In the genomic region with DNA sequence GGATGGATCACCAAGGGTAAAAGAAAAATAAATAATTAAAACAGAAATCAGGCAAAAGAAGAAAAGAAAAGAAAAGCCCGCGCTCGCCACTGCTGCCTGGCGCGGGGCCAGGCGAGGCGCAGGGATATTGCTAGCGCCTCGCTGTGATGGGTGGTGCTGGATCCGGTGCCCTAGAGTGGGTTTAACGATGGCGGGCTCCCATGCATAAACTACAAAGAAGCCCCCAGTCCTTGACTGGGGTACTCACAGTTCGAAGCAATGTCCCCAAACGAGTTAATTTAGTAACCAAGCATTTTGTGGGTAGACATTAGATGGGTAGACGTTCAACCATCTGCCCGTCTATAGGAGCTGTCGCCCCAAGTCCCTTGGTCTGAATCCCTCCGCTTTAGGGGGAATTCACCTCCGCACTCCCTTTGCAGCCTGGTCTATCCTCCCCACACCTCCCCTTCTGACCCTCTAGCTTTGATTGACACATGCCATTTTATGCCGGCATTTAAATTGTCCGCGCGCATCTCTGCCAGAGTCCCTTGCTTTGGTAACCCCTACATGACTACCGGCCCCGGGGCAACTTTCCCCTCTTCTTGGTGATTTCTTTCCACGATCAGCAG, we compare ENCODE assay signal across 9 mouse cellular contexts. TPM values are rescaled to one million over a fixed set of nuclear protein-coding genes. Genes with fewer than 3 reads are reported as not detected.
DNase-seq lines count a peak whose midpoint lies in the region; ATAC-seq lines count a peak whose summit lies in the region.
"Had no signal": no experiment of that assay in that cellular context is flagged by ENCODE, and none has a peak within 500 bp of the region (broad histone marks: within the 10 kb centered on the region; RNA-seq: fewer than 3 reads in every experiment).

No protein-coding gene starts in this region.

- no peaks in the 10 kb centered on the region for H3K36me3 ChIP-seq in megakaryocyte, embryonic 14.5 days (replicated peaks; ENCODE audit: low read length)
- no peaks in the 10 kb centered on the region for H3K36me3 ChIP-seq in midbrain, embryonic 10.5 days

- under 1% methylated on average over 26 of the region's 26 CpGs for WGBS in midbrain, embryonic 10.5 days

- H3K4me1 ChIP-seq in megakaryocyte, embryonic 14.5 days = peaks cover 57% of the 10 kb centered on the region
- H3K4me1 ChIP-seq in midbrain, embryonic 10.5 days = peaks cover 48% of the 10 kb centered on the region

- H3K27ac ChIP-seq in midbrain, embryonic 10.5 days (replicated peaks) = peak overlapping the region; percentile 84

- no peak for ATAC-seq in megakaryocyte, adult 5-6 weeks (ENCODE audit: poor library complexity, severe bottlenecking)

- H3K4me3 ChIP-seq in megakaryocyte, embryonic 14.5 days (replicated peaks) = peak overlapping the region; percentile 89
- H3K4me3 ChIP-seq in midbrain, embryonic 10.5 days = peak overlapping the region; percentile 69

- DNase-seq in cerebellum, postnatal 14 days = peak; percentile 66 to 67
- peak; percentile 10 for DNase-seq in gastrocnemius, postnatal 25 days
- peak; percentile 34 to 52 for DNase-seq in kidney, postnatal 4 days
- DNase-seq in midbrain, embryonic 10.5 days (ENCODE audit: low spot score) = peak; percentile 61
- peak; percentile 15 for DNase-seq in yolk sac, embryonic 10.5 days (ENCODE audit: low spot score)
- no peak for DNase-seq in urinary bladder, adult 18-20 months (ENCODE audit: low spot score in 2 of 2)

- peaks cover 72% of the 10 kb centered on the region for H3K27me3 ChIP-seq in megakaryocyte, embryonic 14.5 days (replicated peaks)
- peaks cover 40% of the 10 kb centered on the region for H3K27me3 ChIP-seq in midbrain, embryonic 10.5 days (ENCODE audit: low read depth, poor library complexity, severe bottlenecking)

- H3K9me3 ChIP-seq in megakaryocyte, embryonic 14.5 days = peaks cover 28% of the 10 kb centered on the region
- H3K9me3 ChIP-seq in midbrain, embryonic 10.5 days (replicated peaks) = no peaks in the 10 kb centered on the region

RNA-seq across cellular contexts. Expression of a gene that starts 0.7 kb away (rescaled TPM):
- 0.02 TPM in 1 of 2 replicates, not detected in the other for polyA plus RNA-seq in megakaryocyte, embryonic 14.5 days (2012; ENCODE audit: insufficient read depth, low replicate concordance)
- total RNA-seq in megakaryocyte, adult 5-6 weeks (2015) = not detected in 2 replicates
- not detected in 2 replicates for total RNA-seq in megakaryocyte, adult 5-6 weeks (2017)
- under 1 TPM; 0.23 to 0.27 TPM for total RNA-seq in gastrocnemius, postnatal 25 days (2021)
- polyA plus RNA-seq in midbrain, embryonic 10.5 days (2016; fragmentation: Nextera tagmentation; extraction: Ambion mirVana) = 0.75 and 1.8 TPM in 2 replicates
- total RNA-seq: liver, adult 2 months had no signal
- polyA plus RNA-seq: liver, adult 2 months had no signal

Comparison
In these comparisons a context has a peak if more than half of its experiments do, and no peak if none do; other contexts are left out.
1. DNase-seq: peak in cerebellum, postnatal 14 days (2 of 2), gastrocnemius, postnatal 25 days (single experiment), kidney, postnatal 4 days (2 of 2), midbrain, embryonic 10.5 days (single experiment) and yolk sac, embryonic 10.5 days (single experiment); none in urinary bladder, adult 18-20 months (0 of 2).